Mouse (Mus musculus): ENCODE results near the gene Rpl10-ps3. TPM values are rescaled to one million over a fixed set of nuclear protein-coding genes. Genes with fewer than 3 reads are reported as not detected.

Rpl10-ps3 gene
- polyA plus RNA-seq (2017; shearing (Covaris generic)): 726 TPM

GRCm38 (mm10) chr9:50344868-50345267, at the start of gene Rpl10-ps3:
Rpl10-ps3 (minus strand) TSS chr9:50344968.

Other genes with a start within 250 kb of the Rpl10-ps3 start
- gene Plet1, start 149.6 kb upstream of the Rpl10-ps3 start, polyA plus RNA-seq (2017; shearing (Covaris generic)): 0.50 TPM
- 67.3 TPM for gene Pts, start 183.8 kb upstream of the Rpl10-ps3 start, polyA plus RNA-seq (2017; shearing (Covaris generic))
- not detected for gene Il18, start 209.9 kb upstream of the Rpl10-ps3 start, polyA plus RNA-seq (2017; shearing (Covaris generic))
- gene Bco2, start 210.2 kb upstream of the Rpl10-ps3 start, polyA plus RNA-seq (2017; shearing (Covaris generic)): not detected
- not detected for gene Tex12, start 216.4 kb upstream of the Rpl10-ps3 start, polyA plus RNA-seq (2017; shearing (Covaris generic))